Mouse (Mus musculus) layer of hippocampus, adult 11-12 months (tissue): ENCODE measurements around the gene Gipc1.
A peak's percentile ranks its signal among the peaks of the same experiment; 100 is the strongest.

Experiments used
- DNase-seq: peaks from one replicate; pipeline ENCODE4 v3.0.0; 2022; ENCODE audit warnings: low spot score

The Gipc1 gene

DNA sequence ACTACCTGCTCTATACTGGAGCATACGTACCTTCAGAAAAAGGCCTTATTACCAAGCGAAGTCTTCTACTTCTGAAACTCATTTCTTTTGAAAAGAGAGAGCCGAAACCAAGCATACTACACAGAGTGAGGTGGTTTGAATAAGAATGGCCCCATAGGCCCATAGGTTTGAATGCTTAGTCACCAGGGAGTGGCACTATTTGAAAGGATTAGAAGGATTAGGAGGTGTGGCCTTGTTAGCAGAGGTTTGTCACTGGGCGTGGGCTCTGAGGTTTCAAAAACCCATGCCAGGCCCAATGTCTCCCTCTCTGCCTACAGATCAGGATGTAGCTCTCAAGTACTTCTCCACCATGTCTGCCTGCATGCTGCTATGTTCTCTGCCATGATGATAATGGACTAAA lies 4.4 kb upstream of the Gipc1 start:
- DNase-seq = no peak

DNA sequence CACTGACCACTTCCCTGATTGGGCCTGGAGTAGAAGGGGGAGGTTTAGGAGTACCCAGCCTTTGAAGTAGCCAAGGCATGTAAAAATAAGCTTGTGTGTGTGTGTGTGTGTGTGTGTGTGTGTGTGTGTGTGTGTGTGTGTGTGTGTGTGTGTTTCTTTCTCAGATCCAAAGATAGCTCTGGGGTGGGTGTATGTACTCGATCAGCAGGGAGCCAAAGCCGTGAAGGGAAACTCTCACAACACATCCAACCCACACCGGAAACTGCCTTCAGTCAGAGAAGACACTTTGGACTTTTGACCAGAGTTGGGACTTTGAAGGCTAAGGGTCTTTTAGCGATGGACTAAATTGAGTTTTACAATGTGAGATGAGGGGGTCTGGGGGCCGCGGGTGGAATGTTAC lies 2.8 kb upstream of the Gipc1 start:
- DNase-seq = no peak

DNA sequence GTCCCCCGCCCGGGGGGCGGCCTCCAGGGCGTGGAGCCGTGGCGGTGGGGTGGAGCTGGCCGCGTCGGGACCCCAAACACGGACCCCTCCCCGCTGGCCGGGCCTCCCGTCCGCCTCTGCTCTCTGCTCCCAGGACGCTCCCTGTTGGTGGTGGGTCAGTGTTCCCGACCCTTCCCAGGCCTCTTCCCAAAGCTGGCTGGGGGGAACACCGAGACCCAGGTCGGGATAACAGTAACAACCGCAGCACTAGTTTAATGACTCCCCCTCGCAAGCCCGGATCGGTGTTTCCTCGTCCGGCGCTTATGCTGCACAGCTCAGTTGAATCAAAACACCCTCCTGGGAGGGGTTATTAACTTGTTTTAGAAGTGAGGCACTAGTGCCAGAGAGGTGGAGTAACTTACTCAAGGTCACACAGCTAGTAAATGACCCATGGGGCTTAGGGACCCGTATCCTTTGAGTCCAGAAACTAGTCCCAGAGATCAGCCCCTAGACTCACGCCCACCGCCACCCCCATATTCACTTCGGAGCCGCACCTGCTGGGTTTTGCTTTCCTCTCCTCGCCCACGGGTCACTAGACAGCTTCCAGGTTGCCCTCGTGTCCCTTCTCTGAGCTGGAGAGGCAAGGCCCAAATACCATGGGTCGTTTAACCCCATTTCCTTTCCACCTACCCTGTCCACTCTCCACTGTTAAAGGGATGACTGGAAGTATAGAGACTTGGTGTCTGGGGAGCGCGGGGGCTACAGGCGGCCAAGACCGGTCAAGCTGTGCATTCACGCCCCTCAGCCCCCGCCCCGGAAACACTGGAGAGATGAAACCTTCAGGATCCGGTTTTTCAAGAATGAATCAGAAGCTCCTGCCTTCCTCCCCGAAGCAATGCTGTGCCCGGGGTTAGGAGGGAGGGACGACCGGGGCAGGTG lies 526 bp downstream of the Gipc1 start:
- DNase-seq = no peak

DNA sequence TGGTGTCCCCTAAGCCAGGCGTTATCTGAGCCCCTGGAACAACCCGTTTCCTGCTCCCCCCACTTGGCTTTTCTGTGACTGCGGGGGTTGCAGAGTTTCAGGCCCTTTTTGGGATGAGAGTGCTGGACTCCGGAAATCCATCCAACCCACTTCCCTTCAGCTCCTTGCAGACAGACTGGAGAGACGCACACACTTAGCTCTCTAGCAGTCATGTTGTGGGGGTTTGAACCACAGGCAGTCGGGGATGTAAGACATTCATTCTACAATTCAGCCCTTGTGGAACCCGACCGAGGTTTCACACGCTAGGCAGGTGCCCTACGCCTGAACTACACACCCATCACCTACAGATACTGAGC lies 1.2 kb downstream of the Gipc1 start:
- no peak for DNase-seq

DNA sequence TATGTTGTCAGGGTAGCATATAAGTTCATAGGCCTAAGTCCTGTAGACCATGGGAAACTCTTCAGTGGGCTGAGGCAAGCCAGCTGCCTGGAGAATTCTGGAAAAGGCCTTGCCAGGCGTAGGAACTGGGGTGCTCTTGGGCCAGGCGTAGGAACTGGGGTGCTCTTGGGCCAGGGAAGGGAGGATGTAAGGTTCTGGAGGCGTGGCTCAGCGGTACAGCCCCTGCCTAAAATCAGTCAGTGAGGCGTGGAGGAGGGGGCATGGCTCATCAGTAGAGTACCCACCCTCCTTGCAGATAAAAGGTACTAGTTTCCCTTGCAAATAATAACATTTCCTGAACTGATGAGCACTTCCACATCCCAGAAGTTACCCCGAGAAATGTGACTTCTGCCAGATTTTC lies 2.2 kb downstream of the Gipc1 start:
- DNase-seq = no peak

DNA sequence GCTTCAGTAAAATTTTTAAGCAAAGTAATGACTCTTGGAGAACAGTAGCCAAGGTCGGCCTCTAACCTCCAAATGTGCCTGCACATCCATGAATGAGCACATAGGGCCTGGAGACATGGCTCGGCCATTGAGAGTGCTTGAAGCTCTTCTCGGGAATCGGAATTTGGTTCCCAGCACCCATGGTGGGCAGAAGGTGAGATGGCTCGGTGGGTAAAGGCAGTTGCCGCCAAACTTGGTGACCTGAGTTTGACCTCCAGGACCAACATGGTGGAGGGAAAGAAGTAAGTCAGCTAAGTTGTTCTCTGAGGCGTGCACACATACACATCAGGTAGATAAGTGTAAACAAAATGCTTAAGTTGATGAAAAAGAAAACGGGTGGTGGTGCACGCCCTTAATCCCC lies 3.6 kb downstream of the Gipc1 start:
- DNase-seq = no peak

DNA sequence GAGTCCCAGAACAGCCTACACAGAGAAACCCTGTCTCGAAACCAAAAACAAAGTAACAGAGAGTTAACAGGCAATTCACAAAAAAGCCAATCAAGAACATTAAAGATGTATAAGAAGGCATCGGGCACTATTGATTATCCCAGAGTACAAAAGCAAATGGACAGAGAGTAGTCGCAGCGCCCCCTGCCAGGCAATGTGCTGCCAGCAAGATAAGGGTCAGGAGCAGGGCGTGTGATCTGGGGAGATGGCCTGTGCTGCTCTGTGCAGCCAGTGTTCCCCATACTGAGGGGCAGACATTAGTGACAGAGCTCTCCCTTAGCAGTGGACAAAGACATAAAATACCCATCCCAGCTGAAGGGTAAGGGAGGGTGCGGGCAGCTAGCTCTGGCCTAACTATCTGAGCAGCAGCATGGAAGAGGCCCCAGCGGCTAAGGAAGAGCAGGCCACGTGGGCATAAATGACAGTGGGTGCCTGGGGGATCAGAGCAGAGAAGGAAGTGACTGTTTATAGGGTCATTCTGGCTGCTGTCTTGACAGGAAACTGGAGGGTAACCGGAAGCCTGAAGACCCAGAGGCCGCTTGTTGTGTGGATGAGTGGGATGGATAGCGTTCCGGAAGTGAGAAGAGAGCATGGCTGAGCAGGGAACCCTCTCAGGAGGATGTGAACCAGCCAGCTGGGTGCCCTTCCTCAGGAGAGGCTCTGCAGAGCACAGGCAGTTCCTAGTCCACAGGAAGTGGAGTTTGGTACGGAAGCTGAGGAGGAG lies 4.2 kb downstream of the Gipc1 start:
- no peak for DNase-seq

DNA sequence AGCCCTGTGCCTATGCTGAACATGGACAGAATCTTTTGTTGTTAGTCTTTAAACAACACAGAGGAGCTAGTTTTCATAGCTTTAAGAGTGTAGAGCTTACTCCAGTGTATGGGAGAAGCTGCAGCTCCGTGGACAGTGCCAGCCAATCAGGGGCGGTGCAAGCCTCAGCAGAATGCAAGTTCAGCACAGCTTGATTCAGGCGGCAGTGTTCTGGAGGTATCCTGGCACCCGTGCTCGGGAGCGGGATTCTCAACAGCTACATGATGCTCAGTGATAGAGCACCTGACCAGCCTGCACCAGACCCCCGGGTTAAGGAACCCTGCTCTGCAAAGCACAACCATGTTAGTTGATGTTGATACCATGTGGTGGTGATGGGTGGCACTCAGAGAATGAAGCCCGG lies 8.1 kb downstream of the Gipc1 start:
- DNase-seq = no peak

DNA sequence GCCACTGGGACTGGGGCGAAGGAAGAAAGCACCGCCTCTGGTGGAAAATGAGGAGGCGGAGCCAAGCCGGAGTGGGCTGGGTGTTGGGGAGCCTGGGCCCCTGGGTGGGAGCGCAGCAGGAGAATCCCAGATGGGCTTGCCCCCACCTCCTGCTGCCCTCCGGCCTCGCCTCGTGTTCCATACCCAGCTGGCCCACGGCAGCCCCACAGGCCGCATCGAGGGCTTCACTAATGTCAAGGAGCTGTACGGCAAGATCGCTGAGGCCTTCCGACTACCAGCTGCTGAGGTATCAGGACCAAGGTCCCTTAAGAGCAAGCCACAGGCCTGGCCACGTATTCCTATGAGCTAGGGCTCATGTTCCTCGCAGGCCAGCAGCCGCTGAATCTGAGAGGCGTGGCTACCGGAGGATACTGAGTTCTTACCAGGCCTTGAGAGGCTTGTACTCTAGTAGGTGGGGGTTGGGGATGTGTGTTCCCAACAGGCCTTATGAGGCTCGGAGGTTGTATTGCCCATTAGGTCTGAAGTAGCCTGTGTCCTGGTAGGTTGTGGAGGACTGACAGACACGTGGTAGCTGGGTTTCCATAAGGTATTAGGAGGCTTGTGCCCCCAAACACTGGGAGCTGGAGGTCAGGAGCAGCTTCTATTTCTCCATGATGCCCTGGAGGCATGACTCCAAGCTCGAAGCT lies 8.7 kb downstream of the Gipc1 start:
- no peak for DNase-seq

DNA sequence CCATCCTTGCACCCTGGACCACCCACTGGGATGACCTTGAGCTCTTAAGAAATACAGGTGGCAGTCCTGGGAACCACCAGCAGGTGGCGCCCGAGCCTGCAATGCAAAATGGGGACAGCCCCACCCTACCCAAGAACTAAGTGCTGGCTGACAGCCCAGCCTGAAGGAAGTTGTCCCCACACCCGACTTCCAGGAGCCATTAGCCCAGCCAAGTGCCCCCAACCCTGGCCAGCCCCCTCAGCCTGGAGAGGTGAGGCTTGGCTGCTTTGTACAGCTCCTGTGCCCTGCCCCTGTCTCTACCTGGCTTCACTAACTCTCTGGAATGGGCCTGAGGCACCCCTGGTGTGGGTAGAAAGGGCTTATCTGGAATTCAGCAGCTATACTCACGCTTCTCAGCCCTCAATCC lies 9.9 kb downstream of the Gipc1 start:
- DNase-seq = peak; percentile 94

DNA sequence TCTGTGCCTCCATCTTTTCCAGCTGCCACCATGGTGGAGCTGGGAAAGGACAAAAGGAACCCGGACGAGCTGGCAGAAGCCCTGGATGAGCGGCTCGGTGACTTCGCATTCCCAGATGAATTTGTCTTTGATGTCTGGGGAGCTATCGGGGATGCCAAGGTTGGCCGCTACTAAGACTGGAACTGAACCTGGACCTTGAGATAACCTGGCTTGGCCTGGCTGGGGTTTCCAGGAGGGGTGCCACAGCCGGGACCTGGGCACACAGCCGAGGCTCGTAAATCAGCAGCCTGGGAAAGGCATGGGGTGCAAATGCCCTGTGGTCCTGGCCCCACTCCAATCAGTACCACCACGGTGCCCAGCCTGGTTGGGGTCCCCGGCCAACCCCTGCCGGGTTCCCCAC lies 11.6 kb downstream of the Gipc1 start:
- DNase-seq = no peak

DNA sequence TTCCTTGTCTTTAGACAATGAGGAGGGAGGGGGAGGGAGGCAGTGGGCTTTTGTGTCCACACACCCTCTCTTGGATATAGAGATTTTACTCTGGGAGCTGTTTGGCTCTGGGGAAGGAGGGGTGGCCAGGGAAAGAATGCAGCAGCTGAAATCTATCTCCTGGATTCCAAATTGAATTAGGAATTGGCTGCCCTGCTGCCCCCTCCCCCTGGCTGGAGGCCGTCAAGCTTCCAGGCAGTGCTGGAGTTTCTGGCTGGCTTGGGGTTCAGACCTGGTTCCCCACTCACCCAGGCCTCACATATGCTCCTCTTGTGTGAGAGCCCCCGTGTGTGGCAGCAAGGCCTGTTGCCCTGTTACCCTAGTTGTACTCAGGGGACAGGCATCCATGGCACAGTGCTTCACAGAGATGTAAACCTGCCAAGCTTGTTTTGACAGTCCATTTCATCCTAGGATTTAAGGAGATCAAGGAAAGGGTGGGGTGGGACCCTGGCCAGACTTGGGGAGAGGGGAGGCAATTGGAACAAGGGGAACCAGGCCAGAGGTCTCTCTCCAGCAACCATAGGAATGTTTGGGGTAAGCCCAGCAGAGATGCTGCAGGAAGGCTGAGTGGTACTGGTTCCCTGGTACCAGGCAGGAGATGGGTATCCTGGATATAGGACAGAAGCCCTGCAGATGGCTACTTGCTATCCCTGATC lies 12.6 kb downstream of the Gipc1 start:
- DNase-seq = no peak

DNA sequence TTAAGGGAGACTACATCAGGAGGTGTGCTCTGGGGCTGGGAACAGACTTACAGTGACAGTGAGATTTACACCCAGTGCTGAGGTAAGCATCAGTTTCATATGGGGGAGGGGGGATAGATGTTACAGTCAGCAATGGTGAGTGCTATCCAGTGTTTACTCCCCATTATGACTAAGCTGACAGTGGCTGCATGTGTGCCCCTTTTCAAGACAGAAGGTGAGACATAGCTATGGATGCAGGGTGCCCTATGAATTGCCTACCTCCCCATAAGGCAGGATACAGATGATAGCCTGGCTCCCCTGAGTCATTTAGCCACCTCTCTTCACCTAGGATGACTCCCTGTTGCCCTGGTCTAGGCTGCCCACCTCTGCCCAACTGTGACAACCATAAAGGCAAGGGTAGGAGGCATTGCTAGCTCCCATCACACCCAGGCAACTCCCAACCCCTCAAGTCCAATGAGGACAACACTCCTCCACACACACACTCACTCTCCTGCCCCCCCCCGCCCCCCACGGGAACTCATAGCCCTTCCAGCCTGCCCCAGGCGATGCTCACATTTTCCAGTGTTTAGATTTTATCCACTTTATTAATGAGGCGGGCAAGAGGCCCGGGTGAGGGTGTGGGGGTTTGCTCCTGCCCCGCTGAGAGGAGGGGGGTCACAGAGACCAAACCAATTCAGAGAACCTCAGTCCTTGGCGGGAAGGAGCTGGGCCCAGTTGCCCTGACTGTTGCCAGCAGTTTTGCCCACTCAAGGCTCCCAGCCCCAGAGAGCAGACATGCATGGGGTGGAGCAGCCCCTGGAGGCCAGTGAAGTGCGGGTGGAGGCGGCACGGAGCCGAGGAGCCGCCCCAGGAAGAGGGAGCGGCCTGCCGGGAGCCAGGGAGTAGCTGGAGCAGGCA lies 13.7 kb downstream of the Gipc1 start, which contains the start of gene Ptger1:
Gene Ptger1 (plus strand): TSS at position 710 of the 897 bp plus-strand sequence.
- no peak for DNase-seq

DNA sequence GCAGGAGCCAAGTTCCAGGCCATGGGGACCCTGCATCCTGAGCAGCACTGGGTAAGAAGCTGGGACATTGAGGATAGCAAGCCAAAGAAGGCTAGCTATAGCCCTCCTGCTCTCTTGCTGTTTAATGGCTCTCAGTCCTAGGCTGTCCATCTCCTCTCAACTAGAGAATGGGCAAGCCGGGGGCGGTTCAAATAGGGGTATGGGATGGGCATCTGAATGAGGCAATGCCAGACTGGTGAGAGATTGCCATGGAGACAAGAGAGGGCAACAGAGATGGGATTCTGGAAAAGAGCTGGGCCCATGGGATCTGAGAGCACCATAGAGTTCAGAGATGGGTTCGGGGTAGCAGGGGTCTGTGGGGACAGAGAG lies 14.4 kb downstream of the Gipc1 start:
- DNase-seq = no peak

DNA sequence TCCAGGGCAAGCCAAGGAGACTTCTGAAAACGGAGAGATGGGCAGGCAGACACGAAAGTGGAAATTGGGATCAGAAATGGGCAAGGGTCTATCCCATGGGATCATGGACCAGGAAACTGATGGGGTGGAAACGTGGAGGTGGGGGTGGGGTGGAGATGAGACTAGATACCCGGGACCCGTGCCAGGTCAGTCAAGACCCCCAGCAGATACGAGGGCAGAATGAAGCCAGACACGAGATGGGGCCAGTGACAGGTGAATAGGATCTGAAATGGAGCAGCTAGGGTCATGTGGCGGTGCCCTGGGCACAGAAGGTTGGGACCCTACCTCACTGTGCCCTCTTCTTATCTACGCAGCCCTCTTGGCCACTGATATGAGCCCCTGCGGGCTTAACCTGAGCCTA lies 15.0 kb downstream of the Gipc1 start:
- DNase-seq = no peak

DNA sequence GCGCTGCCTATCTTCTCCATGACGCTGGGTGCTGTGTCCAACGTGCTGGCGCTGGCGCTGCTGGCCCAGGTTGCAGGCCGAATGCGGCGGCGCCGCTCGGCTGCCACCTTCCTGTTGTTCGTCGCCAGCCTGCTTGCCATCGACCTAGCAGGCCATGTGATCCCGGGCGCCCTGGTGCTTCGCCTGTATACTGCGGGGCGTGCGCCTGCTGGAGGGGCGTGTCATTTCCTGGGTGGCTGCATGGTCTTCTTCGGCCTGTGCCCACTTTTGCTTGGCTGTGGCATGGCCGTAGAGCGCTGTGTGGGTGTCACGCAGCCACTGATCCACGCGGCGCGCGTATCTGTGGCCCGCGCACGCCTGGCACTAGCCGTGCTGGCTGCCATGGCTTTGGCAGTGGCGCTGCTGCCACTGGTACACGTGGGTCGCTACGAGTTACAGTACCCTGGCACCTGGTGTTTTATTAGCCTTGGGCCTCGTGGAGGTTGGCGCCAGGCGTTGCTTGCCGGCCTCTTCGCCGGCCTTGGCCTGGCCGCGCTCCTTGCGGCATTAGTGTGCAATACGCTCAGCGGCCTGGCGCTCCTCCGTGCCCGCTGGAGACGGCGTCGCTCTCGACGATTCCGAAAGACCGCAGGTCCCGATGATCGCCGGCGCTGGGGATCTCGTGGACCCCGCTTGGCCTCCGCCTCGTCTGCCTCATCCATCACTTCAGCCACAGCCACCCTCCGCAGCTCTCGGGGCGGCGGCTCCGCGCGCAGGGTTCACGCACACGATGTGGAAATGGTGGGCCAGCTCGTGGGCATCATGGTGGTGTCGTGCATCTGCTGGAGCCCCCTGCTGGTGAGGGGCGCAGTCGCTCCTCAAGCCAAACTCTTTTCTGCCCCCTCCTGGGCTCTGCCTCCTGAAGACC lies 15.8 kb downstream of the Gipc1 start:
- DNase-seq = peak; percentile 69

DNA sequence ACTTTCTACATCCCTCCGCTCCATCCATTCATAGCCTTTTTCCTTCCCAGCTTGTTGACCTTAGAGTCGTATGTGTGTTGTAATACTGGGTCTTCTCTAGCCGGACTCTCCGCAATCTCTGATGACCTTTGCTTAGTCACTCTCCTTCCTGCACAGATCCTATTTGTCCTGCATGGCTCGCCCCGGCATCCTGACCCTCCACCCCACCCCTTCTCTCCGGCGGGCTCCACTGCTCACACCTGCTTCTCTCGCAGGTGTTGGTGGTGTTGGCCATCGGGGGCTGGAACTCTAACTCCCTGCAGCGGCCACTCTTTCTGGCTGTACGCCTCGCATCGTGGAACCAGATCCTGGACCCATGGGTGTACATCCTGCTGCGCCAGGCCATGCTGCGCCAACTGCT lies 16.5 kb downstream of the Gipc1 start:
- DNase-seq = no peak

DNA sequence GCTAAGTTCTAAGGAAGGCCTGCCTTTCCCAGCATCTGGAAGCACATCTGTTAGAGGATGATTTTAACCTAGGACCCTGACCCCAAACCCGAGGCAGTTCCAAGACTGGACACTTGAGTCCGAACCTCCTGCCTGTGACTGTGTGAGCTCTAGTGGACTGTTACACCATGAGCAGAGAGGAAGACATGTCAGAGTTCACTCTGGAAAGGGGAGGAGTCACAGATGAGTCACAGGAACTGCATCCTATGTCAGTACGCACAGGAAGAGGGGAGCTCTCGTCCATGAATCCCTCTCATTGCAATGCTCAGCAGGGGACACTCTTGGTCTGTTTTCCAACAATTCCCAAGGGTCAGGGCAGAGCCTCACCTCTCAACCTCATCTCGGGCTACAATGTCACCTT lies 20.5 kb downstream of the Gipc1 start:
- DNase-seq = no peak

DNA sequence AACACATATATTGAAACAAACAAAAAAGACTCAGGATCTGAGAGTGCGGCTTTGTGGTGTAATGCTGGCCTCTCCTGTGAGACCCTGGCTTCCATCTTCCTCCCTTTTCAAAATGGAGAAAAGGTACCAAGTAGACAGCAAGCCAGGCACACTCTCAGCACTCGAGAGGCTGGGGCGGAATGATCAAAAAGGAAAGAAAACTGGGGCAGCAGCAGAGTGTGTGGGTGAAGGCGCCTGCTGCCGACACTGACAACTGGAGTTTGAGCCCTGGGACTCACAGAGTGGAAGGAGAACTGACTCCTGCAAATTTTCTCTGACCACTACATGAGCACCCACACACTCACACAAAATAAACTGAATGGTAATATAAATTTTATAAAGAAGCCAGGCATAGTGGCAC lies 22.0 kb downstream of the Gipc1 start:
- no peak for DNase-seq

DNA sequence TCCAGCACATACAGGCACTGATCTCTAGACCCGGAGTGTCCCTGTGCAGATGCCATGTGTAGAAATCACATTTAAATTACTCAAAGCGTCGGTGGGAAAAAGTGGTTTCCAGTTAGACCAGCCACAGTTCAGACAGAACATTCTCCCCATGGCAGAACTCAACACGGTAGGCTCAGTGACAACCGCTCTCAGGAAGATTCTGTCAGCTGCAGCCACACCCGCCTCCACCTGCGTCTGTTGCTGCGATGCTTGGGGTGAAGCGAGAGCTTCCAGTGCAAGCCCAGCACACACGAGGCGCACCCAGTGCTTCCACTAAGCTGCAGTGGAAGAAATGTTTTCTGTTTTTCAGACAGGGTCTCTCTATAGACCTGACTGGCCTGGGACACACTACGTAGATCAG lies 27.4 kb downstream of the Gipc1 start:
- DNase-seq = no peak
